Mouse (Mus musculus) induced T-regulatory cell, adult 2 months (primary cell): Measurements from ENCODE around the gene Best1.
"Not testable (repeated sequence)": the region's sequence is repeated elsewhere in the genome, so short reads cannot be mapped to it uniquely, and the experiment has no call there.

Experiments
- DNase-seq: peaks from one replicate; pipeline ENCODE4 v3.0.0-alpha.2; 2012; ENCODE audit warnings: low read depth

The Best1 gene

GRCm38 (mm10) chr19:9989884-9990256, 11.6 kb downstream of the Best1 start:
- no peak for DNase-seq

- peak; percentile 67 for DNase-seq
Measured at GRCm38 (mm10) chr19:9989171-9989883, 12.1 kb downstream of the Best1 start.

DNA sequence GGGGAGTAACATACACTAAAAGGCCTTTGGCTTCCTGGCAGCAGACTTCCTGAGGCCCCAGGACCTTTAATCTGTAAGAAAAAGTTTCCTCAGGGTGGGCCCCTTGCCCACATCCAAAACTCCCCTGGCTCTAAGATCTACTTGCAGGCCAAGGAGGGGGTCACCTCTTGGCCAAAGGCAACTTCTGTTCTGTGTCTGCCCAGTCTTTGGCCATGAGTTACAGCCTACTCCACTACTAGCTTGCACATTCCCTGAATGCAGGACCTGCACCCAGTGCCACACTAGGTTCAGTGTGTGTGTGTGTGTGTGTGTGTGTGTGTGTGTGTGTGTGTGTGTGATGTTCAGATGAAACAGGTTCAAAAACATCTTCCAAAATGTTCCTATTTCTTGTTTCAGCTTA, 13.8 kb downstream of the Best1 start:
- DNase-seq, result no peak

DNA sequence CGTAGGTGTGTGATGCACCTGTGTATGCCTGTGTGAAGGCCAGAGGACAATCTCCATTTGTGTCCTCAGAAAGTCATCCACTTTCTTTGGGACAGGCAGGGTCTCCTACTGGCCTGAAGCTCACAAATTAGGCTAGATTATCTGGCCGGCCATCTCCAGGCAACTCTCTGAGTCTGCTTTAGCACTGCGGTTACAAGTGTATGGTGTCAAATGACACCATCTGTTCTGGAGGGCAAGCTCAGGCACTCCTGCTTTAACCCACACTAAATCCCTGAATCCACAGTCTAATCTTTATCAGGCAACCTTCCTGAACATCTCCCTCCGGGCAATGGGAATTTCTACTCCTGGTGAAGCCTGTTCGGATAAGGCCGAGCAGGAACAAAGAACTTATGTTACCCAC, 14.2 kb downstream of the Best1 start:
- DNase-seq, result no peak

DNA sequence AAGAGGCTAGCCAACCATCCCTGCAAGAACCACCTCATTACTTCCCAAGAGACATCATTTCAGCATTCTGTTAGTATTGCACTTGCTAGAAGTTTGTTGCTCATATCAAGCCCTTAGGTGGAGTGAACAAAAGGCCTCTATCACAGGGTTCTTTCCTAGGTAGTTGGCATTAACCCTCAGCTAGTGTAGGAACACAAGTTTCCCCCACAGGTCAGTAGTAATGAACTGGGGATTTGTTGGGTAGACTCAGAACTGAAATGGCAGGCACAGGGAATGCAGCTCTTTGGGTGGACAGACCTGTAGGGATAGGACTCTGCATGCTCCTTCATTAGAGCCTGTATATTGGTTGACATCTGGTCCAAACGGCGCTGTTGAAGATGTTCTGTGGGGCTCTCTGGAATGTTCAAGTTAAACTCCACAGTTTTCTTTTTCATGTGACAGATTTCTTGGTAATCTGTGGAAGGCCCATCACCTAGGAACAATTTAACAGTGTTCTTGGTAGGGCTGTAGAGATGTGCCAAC, 15.5 kb downstream of the Best1 start:
- peak; percentile 32 for DNase-seq

GRCm38 (mm10) chr19:9985190-9985899, 16.1 kb downstream of the Best1 start:
- DNase-seq, result peak; percentile 20

GRCm38 (mm10) chr19:9984111-9985055, 17.1 kb downstream of the Best1 start:
- peak; percentile 76 for DNase-seq

DNA sequence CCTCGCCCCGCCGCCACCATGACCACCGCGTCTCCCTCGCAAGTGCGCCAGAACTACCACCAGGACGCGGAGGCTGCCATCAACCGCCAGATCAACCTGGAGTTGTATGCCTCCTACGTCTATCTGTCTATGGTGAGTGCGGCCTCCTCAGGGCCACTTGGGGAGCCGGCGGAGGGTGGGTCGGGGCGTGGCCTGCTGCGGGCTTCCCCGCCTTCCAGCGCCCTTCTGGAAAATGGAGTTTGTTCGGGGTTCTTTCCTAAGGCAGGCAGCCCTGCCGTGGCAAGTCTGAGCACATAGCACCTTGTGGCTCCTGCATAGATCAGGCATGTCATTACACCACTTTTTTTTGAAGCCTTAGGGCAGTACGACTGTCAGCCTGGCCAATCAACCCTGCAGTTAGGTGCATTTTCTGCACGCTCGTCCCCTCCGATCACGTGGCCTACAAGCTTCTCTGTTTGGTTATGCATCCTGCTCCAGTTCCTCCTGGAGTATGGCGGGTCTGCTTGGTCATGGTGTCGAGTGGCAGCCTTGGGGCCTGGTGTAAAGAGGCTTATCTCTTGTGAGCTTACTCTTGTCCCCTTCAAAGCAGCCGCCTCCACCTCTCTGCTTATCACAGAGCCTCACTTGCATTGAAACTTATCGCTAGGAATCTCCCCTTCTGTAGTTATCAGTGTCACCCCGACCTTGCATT, 18.4 kb downstream of the Best1 start:
- no peak for DNase-seq

DNA sequence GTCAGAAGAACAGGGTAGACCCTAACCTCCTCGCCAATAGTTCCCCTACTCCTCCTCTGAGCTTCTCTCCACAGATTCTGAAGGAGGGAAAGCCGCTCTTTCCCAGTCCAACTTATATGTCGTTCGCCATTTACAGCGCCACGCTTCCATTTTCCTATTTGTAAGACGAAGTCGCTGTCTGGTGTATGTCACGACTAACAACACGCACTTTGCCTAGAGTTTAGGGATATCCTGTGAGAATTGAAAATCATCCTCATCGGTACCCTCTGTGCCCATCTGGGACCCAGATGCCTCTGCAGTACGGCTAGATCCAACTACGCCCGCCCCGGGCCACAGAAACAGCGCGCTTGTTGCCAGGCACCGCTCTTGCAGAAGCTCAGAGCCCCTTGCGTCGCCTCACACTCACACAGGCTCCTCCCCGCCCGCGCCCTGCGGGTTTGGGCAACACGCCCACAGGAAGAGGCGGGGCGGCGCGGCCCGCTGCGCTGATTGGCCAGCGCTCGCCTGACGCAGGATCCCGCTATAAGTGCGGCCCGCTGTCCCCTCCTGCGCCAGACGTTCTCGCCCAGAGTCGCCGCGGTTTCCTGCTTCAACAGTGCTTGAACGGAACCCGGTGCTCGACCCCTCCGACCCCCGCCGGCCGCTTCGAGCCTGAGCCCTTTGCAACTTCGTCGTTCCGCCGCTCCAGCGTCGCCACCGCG, 19.1 kb downstream of the Best1 start:
- peak; percentile 99 for DNase-seq

- no peak for DNase-seq
Measured at GRCm38 (mm10) chr19:9981621-9982020, 19.8 kb downstream of the Best1 start.

GRCm38 (mm10) chr19:9980258-9980657, 21.2 kb downstream of the Best1 start, which contains the start of gene Fth1:
Fth1 (plus strand) TSS chr19:9980598.
- no peak for DNase-seq

- no peak for DNase-seq
Measured at GRCm38 (mm10) chr19:9979156-9979555, 22.3 kb downstream of the Best1 start.

GRCm38 (mm10) chr19:9978431-9978951, 22.9 kb downstream of the Best1 start:
- DNase-seq, result no peak

DNA sequence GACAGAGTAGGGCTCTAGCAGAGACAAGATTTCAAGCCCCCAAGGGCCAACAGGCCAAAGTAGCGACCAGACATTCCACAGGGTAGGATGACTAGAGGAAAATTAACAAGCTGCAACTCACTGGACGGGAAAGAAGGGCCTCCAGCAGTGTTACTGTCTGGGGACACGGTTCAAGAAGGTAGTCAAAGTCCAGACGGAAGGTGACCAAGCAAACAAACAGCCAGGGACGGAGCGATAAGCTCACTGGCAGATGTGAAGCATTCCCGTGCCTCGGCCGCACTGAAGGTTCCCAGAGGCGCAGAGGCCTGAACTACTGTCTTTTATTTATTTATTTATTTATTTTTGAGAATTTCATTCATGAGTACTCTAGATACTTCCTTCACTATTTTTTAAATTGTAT, 24.3 kb downstream of the Best1 start:
- no peak for DNase-seq

DNA sequence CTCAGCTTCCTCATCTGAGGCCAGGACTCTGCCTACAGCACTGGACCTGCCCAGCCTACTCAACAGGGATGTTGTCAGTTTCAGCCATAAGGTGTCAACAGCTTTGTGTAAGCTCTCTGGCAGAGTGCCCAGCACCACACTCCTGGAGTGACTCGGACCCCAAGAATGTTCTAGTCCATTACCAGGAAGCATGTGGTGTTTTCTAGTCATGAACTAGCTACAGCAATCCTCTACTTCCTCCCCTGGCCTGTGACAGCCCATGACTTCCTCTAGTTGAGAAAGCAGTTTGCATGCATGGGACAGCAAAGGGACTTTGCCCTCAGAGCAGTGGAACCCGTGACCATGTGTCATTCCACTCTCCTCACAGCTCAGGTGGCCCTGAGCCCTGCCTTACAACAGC, 26.6 kb downstream of the Best1 start:
- DNase-seq, result not testable (repeated sequence)

GRCm38 (mm10) chr19:9968081-9968787, 33.2 kb downstream of the Best1 start:
- no peak for DNase-seq

- DNase-seq, result no peak
Measured at GRCm38 (mm10) chr19:9966096-9966867, 35.2 kb downstream of the Best1 start.

GRCm38 (mm10) chr19:9964205-9964916, 37.1 kb downstream of the Best1 start:
- no peak for DNase-seq

DNA sequence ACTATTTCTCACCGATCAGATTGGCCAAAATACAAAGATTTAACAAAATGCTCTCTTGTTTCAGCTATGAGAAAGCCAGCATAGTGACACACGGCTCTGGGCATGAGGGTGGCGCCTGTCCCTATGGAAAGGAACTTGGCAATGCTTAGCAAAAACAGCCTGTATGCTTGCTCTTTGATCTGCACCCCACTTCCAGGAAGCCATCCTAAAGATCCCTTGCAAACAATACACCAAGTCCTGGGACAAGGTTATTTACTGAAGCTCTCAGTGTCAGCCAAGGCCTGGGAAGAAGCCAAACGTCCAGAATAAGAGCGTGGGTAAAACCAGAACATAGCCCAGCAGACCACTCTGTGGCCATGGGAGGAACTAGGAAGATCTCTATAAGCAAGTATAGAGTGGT, 40.7 kb downstream of the Best1 start:
- DNase-seq, result no peak
